ENCODE assay signal across 9 mouse cellular contexts in genomic region chr16:11069271-11069670, GRCm38 (mm10). TPM values are rescaled to one million over a fixed set of nuclear protein-coding genes. Genes with fewer than 3 reads are reported as not detected.
DNase-seq lines count a peak whose midpoint lies in the region; ATAC-seq lines count a peak whose summit lies in the region.
"Had no signal": no experiment of that assay in that cellular context is flagged by ENCODE, and none has a peak within 500 bp of the region (broad histone marks: within the 10 kb centered on the region; RNA-seq: fewer than 3 reads in every experiment).

No protein-coding gene starts in this region.

- no peaks in the 10 kb centered on the region for H3K9me3 ChIP-seq in kidney, embryonic 15.5 days (replicated peaks)
- H3K9me3 ChIP-seq in kidney, embryonic 14.5 days (ENCODE audit: control insufficient read depth, low read length), result no peaks in the 10 kb centered on the region
- H3K9me3 ChIP-seq in embryonic facial prominence, embryonic 15.5 days (replicated peaks), result no peaks in the 10 kb centered on the region
- no peaks in the 10 kb centered on the region for H3K9me3 ChIP-seq in hindbrain, embryonic 12.5 days (replicated peaks)
- H3K9me3 ChIP-seq in midbrain, embryonic 15.5 days, result no peaks in the 10 kb centered on the region

- 63% methylated on average over 6 of the region's 6 CpGs for WGBS in kidney, embryonic 15.5 days
- WGBS in kidney, embryonic 14.5 days, result 69% methylated on average over 6 of the region's 6 CpGs
- WGBS in embryonic facial prominence, embryonic 15.5 days, result 73% methylated on average over 6 of the region's 6 CpGs
- 83% methylated on average over 6 of the region's 6 CpGs for WGBS in hindbrain, embryonic 12.5 days
- WGBS in midbrain, embryonic 15.5 days, result 80% methylated on average over 6 of the region's 6 CpGs

- H3K4me1 ChIP-seq in kidney, embryonic 15.5 days, result peaks cover 54% of the 10 kb centered on the region
- peaks cover 28% of the 10 kb centered on the region for H3K4me1 ChIP-seq in kidney, embryonic 14.5 days (ENCODE audit: control insufficient read depth, insufficient read depth, low read length)
- peaks cover 57% of the 10 kb centered on the region for H3K4me1 ChIP-seq in embryonic facial prominence, embryonic 15.5 days
- peaks cover 58% of the 10 kb centered on the region for H3K4me1 ChIP-seq in hindbrain, embryonic 12.5 days
- peaks cover 71% of the 10 kb centered on the region for H3K4me1 ChIP-seq in midbrain, embryonic 15.5 days

- no peak overlapping the region for H3K4me2 ChIP-seq in kidney, embryonic 15.5 days
- no peak overlapping the region for H3K4me2 ChIP-seq in kidney, embryonic 14.5 days (replicated peaks; ENCODE audit: low read depth, low read length)
- H3K4me2 ChIP-seq in embryonic facial prominence, embryonic 15.5 days (replicated peaks), result 0 out of 2 replicates have a peak overlapping the region, but pooled peaks have one; percentile 8
- H3K4me2 ChIP-seq in hindbrain, embryonic 12.5 days (replicated peaks), result peak overlapping the region; percentile 87
- peak overlapping the region; percentile 77; the same call in 1 of the 2 replicates for H3K4me2 ChIP-seq in midbrain, embryonic 15.5 days

- peak overlapping the region; percentile 45; the same call in 1 of the 2 replicates for H3K27ac ChIP-seq in kidney, embryonic 15.5 days
- H3K27ac ChIP-seq in kidney, embryonic 14.5 days (ENCODE audit: low read depth, low read length), result no peak overlapping the region
- H3K27ac ChIP-seq in embryonic facial prominence, embryonic 15.5 days (replicated peaks), result 0 out of 2 replicates have a peak overlapping the region, but pooled peaks have one; percentile 7
- no peak overlapping the region for H3K27ac ChIP-seq in hindbrain, embryonic 12.5 days
- H3K27ac ChIP-seq in midbrain, embryonic 15.5 days, result no peak overlapping the region

- H3K27me3 ChIP-seq in kidney, embryonic 15.5 days, result no peaks in the 10 kb centered on the region
- H3K27me3 ChIP-seq in kidney, embryonic 14.5 days (ENCODE audit: control insufficient read depth, insufficient read depth, low read length), result no peaks in the 10 kb centered on the region
- H3K27me3 ChIP-seq in embryonic facial prominence, embryonic 15.5 days, result no peaks in the 10 kb centered on the region
- no peaks in the 10 kb centered on the region for H3K27me3 ChIP-seq in hindbrain, embryonic 12.5 days
- H3K27me3 ChIP-seq in midbrain, embryonic 15.5 days (replicated peaks), result no peaks in the 10 kb centered on the region

- no peak for ATAC-seq in kidney, embryonic 15.5 days (replicated peaks; ENCODE audit: low FRiP score)
- no peak for ATAC-seq in kidney, embryonic 14.5 days (ENCODE audit: low FRiP score, low TSS enrichment)
- no peak for ATAC-seq in embryonic facial prominence, embryonic 15.5 days (ENCODE audit: insufficient number of reproducible peaks, low FRiP score, low TSS enrichment, low read depth)
- ATAC-seq in hindbrain, embryonic 12.5 days (ENCODE audit: low FRiP score), result no peak
- no peak for ATAC-seq in midbrain, embryonic 15.5 days (replicated peaks)

- DNase-seq in adrenal gland, postnatal 4 days (ENCODE audit: low spot score in 2 of 2), result no peak
- DNase-seq in right cerebral cortex, postnatal 4 days, result no peak
- DNase-seq: adrenal gland, adult 8-10 months; right cerebral cortex, adult 18-20 months had no signal

- H3K4me3 ChIP-seq in kidney, embryonic 15.5 days (replicated peaks), result no peak overlapping the region
- no peak overlapping the region for H3K4me3 ChIP-seq in kidney, embryonic 14.5 days (ENCODE audit: low read length)
- no peak overlapping the region for H3K4me3 ChIP-seq in embryonic facial prominence, embryonic 15.5 days (replicated peaks)
- H3K4me3 ChIP-seq in hindbrain, embryonic 12.5 days, result no peak overlapping the region; the same call in 1 of the 2 replicates
- H3K4me3 ChIP-seq in midbrain, embryonic 15.5 days, result no peak overlapping the region

- no peak overlapping the region for H3K9ac ChIP-seq in kidney, embryonic 15.5 days
- H3K9ac ChIP-seq in kidney, embryonic 14.5 days (ENCODE audit: low read depth, low read length), result no peak overlapping the region; the same call in 1 of the 2 replicates
- no peak overlapping the region for H3K9ac ChIP-seq in embryonic facial prominence, embryonic 15.5 days
- no peak overlapping the region for H3K9ac ChIP-seq in hindbrain, embryonic 12.5 days
- no peak overlapping the region for H3K9ac ChIP-seq in midbrain, embryonic 15.5 days

- peaks cover 33% of the 10 kb centered on the region for H3K36me3 ChIP-seq in kidney, embryonic 15.5 days
- H3K36me3 ChIP-seq in kidney, embryonic 14.5 days (ENCODE audit: control insufficient read depth, insufficient read depth, low read length), result peaks cover 26% of the 10 kb centered on the region
- H3K36me3 ChIP-seq in embryonic facial prominence, embryonic 15.5 days, result peaks cover 31% of the 10 kb centered on the region
- H3K36me3 ChIP-seq in hindbrain, embryonic 12.5 days, result peaks cover 34% of the 10 kb centered on the region
- peaks cover 7% of the 10 kb centered on the region; the same call in 1 of the 2 replicates for H3K36me3 ChIP-seq in midbrain, embryonic 15.5 days (replicated peaks)

RNA-seq across cellular contexts. Expression of gene Litaf, which starts 3.3 kb away (rescaled TPM):
- polyA plus RNA-seq in kidney, embryonic 15.5 days (2015; fragmentation: Nextera tagmentation; extraction: Ambion mirVana), result 122 and 123 TPM in 2 replicates
- polyA plus RNA-seq in kidney, embryonic 14.5 days (2014; fragmentation: Nextera tagmentation; extraction: Ambion mirVana), result 104 and 121 TPM in 2 replicates
- polyA plus RNA-seq in embryonic facial prominence, embryonic 15.5 days (2015; fragmentation: Nextera tagmentation; extraction: Ambion mirVana), result 107 and 110 TPM in 2 replicates
- 59.7 and 65.3 TPM in 2 replicates for polyA plus RNA-seq in hindbrain, embryonic 12.5 days (2016; fragmentation: Nextera tagmentation; extraction: Ambion mirVana)
- polyA plus RNA-seq in midbrain, embryonic 15.5 days (2015; fragmentation: Nextera tagmentation; extraction: Ambion mirVana), result 28.0 and 28.8 TPM in 2 replicates
- 10 to 100 TPM; 62.0 to 67.0 TPM for total RNA-seq in adrenal gland, postnatal 4 days (2021)

RNA-seq across cellular contexts. Expression of gene Snn, which starts 8.5 kb away (rescaled TPM):
- polyA plus RNA-seq in kidney, embryonic 15.5 days (2015; fragmentation: Nextera tagmentation; extraction: Ambion mirVana), result 37.7 and 40.6 TPM in 2 replicates
- polyA plus RNA-seq in kidney, embryonic 14.5 days (2014; fragmentation: Nextera tagmentation; extraction: Ambion mirVana), result 32.5 and 54.4 TPM in 2 replicates
- 43.4 and 44.4 TPM in 2 replicates for polyA plus RNA-seq in embryonic facial prominence, embryonic 15.5 days (2015; fragmentation: Nextera tagmentation; extraction: Ambion mirVana)
- 103 and 109 TPM in 2 replicates for polyA plus RNA-seq in hindbrain, embryonic 12.5 days (2016; fragmentation: Nextera tagmentation; extraction: Ambion mirVana)
- polyA plus RNA-seq in midbrain, embryonic 15.5 days (2015; fragmentation: Nextera tagmentation; extraction: Ambion mirVana), result 135 TPM in 2 replicates
- 10 to 100 TPM; 30.7 to 31.1 TPM for total RNA-seq in adrenal gland, postnatal 4 days (2021)

Comparison
In these comparisons a context has a peak if more than half of its experiments do, and no peak if none do; other contexts are left out.
1. H3K27ac ChIP-seq: peak in kidney, embryonic 15.5 days (single experiment) and embryonic facial prominence, embryonic 15.5 days (single experiment); none in kidney, embryonic 14.5 days (single experiment), hindbrain, embryonic 12.5 days (single experiment) and midbrain, embryonic 15.5 days (single experiment).
2. H3K4me2 ChIP-seq: peak in embryonic facial prominence, embryonic 15.5 days (single experiment), hindbrain, embryonic 12.5 days (single experiment) and midbrain, embryonic 15.5 days (single experiment); none in kidney, embryonic 15.5 days (single experiment) and kidney, embryonic 14.5 days (single experiment).